In the genomic region with DNA sequence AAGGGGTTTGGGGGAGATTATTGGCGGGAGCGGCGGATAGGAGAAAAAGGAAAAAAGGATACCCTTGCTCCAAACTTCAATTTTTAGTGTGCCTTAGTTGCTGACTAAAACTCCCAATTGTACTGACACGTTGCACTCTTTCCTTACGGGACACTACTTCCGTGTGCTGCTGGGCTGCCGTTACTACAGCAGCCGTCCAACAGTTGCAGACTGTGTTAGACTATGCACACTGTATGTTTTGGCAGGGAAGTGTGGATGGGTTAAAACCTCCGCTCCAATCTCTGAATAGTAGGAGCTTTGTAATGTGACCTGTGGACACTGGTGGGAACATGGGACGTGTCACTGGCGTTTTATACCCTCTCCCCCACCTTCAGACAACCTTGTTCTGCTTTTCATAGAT, we compare ENCODE assay signal across 8 mouse cellular contexts. TPM values are rescaled to one million over a fixed set of nuclear protein-coding genes. Genes with fewer than 3 reads are reported as not detected.
DNase-seq lines count a peak whose midpoint lies in the region; ATAC-seq and TF ChIP-seq lines count a peak whose summit lies in the region.

No protein-coding gene starts in this region.

- H3K27ac ChIP-seq in lung, embryonic 14.5 days (ENCODE audit: low read depth): peak overlapping the region; percentile 98
- H3K27ac ChIP-seq in embryonic facial prominence, embryonic 14.5 days (replicated peaks; ENCODE audit: low read depth, low read length): peak overlapping the region; percentile 94
- H3K27ac ChIP-seq in hindbrain, embryonic 15.5 days (replicated peaks): 0 out of 2 replicates have a peak overlapping the region, but pooled peaks have one; percentile 99
- H3K27ac ChIP-seq in lung, embryonic 15.5 days: peak overlapping the region; percentile 96

- H3K9ac ChIP-seq in lung, embryonic 14.5 days: peak overlapping the region; percentile 100
- peak overlapping the region; percentile 95 for H3K9ac ChIP-seq in embryonic facial prominence, embryonic 14.5 days (ENCODE audit: low read depth, low read length)
- peak overlapping the region; percentile 92 for H3K9ac ChIP-seq in hindbrain, embryonic 15.5 days
- H3K9ac ChIP-seq in lung, embryonic 15.5 days: peak overlapping the region; percentile 99

- ATAC-seq in lung, embryonic 14.5 days (ENCODE audit: insufficient read depth): 0 out of 2 replicates have a peak, but pooled peaks have one; percentile 18
- 0 out of 2 replicates have a peak, but pooled peaks have one; percentile 14 for ATAC-seq in embryonic facial prominence, embryonic 14.5 days (ENCODE audit: low read depth)
- no peak for ATAC-seq in hindbrain, embryonic 15.5 days (ENCODE audit: low FRiP score, low read depth)
- ATAC-seq in lung, embryonic 15.5 days (ENCODE audit: borderline replicate concordance, extremely low read depth, low FRiP score, low TSS enrichment): no peak

- no peaks in the 10 kb centered on the region for H3K9me3 ChIP-seq in lung, embryonic 14.5 days (ENCODE audit: low read depth, low read length)
- H3K9me3 ChIP-seq in embryonic facial prominence, embryonic 14.5 days (ENCODE audit: control insufficient read depth, low read length): peaks cover 4% of the 10 kb centered on the region; the same call in 1 of the 2 replicates
- no peaks in the 10 kb centered on the region for H3K9me3 ChIP-seq in hindbrain, embryonic 15.5 days
- H3K9me3 ChIP-seq in lung, embryonic 15.5 days: no peaks in the 10 kb centered on the region

- H3K4me2 ChIP-seq in lung, embryonic 14.5 days: peak overlapping the region; percentile 91
- H3K4me2 ChIP-seq in embryonic facial prominence, embryonic 14.5 days (ENCODE audit: low read depth, low read length): peak overlapping the region; percentile 96
- H3K4me2 ChIP-seq in hindbrain, embryonic 15.5 days: peak overlapping the region; percentile 85
- H3K4me2 ChIP-seq in lung, embryonic 15.5 days: peak overlapping the region; percentile 96

- H3K27me3 ChIP-seq in lung, embryonic 14.5 days (ENCODE audit: insufficient read depth, low read length): no peaks in the 10 kb centered on the region
- H3K27me3 ChIP-seq in embryonic facial prominence, embryonic 14.5 days (replicated peaks; ENCODE audit: control insufficient read depth, insufficient read depth, low read length): no peaks in the 10 kb centered on the region
- H3K27me3 ChIP-seq in hindbrain, embryonic 15.5 days: no peaks in the 10 kb centered on the region
- no peaks in the 10 kb centered on the region for H3K27me3 ChIP-seq in lung, embryonic 15.5 days
- no peaks in the 10 kb centered on the region for H3K27me3 ChIP-seq in splenic B cell, adult 2 months (ENCODE audit: control insufficient read depth, insufficient read depth, low read length, poor library complexity, severe bottlenecking)

- no peak for TF ChIP-seq CTCF in lung, embryonic 14.5 days (IDR thresholded peaks at IDR 0.05; ENCODE audit: low read depth)

- peak overlapping the region; percentile 92 for H3K4me3 ChIP-seq in lung, embryonic 14.5 days (ENCODE audit: low read depth, low read length)
- peak overlapping the region; percentile 82 for H3K4me3 ChIP-seq in embryonic facial prominence, embryonic 14.5 days (ENCODE audit: low read depth, low read length)
- peak overlapping the region; percentile 84 for H3K4me3 ChIP-seq in hindbrain, embryonic 15.5 days
- peak overlapping the region; percentile 95 for H3K4me3 ChIP-seq in lung, embryonic 15.5 days

- H3K36me3 ChIP-seq in lung, embryonic 14.5 days (ENCODE audit: insufficient read depth): peaks cover 10% of the 10 kb centered on the region; the same call in 1 of the 2 replicates
- H3K36me3 ChIP-seq in embryonic facial prominence, embryonic 14.5 days (ENCODE audit: control insufficient read depth, insufficient read depth, low read length): peaks cover 11% of the 10 kb centered on the region
- peaks cover 5% of the 10 kb centered on the region for H3K36me3 ChIP-seq in hindbrain, embryonic 15.5 days
- H3K36me3 ChIP-seq in lung, embryonic 15.5 days: peaks cover 9% of the 10 kb centered on the region; the same call in 1 of the 2 replicates
- H3K36me3 ChIP-seq in splenic B cell, adult 2 months (ENCODE audit: control insufficient read depth, insufficient read depth, low read length, poor library complexity, severe bottlenecking): no peaks in the 10 kb centered on the region

- no peaks in the 10 kb centered on the region; the same call in 1 of the 2 replicates for H3K4me1 ChIP-seq in lung, embryonic 14.5 days (ENCODE audit: insufficient read depth)
- peaks cover 9% of the 10 kb centered on the region for H3K4me1 ChIP-seq in embryonic facial prominence, embryonic 14.5 days (ENCODE audit: control insufficient read depth, insufficient read depth, low read length)
- peaks cover 22% of the 10 kb centered on the region for H3K4me1 ChIP-seq in hindbrain, embryonic 15.5 days (replicated peaks)
- H3K4me1 ChIP-seq in lung, embryonic 15.5 days: peaks cover 14% of the 10 kb centered on the region

- DNase-seq in lung, embryonic 14.5 days: peak; percentile 69
- DNase-seq in lung, postnatal 25 days (ENCODE audit: low spot score): no peak
- DNase-seq in embryonic facial prominence, embryonic 14.5 days (ENCODE audit: low spot score): peak; percentile 74
- DNase-seq in splenic B cell, adult 2 months (ENCODE audit: low read depth, low spot score): peak; percentile 27
- no peak for DNase-seq in frontal cortex, postnatal 10 days (ENCODE audit: low spot score in 2 of 2)
- no peak for DNase-seq in cerebellum, adult 9-10 months

- under 1% methylated on average over 11 of the region's 11 CpGs for WGBS in lung, embryonic 14.5 days
- 3% methylated on average over 11 of the region's 11 CpGs for WGBS in embryonic facial prominence, embryonic 14.5 days
- under 1% methylated on average over 11 of the region's 11 CpGs for WGBS in hindbrain, embryonic 15.5 days
- under 1% methylated on average over 11 of the region's 11 CpGs for WGBS in lung, embryonic 15.5 days

RNA-seq across cellular contexts. Expression of gene Slc10a7, which starts 0.9 kb away (rescaled TPM):
- polyA plus RNA-seq in lung, embryonic 14.5 days (2014; fragmentation: Nextera tagmentation; extraction: Ambion mirVana): 11.4 and 12.1 TPM in 2 replicates
- polyA plus RNA-seq in embryonic facial prominence, embryonic 14.5 days (2014; fragmentation: Nextera tagmentation; extraction: Ambion mirVana): 13.6 and 14.4 TPM in 2 replicates
- polyA plus RNA-seq in hindbrain, embryonic 15.5 days (2015; fragmentation: Nextera tagmentation; extraction: Ambion mirVana): 11.3 and 11.9 TPM in 2 replicates
- 16.2 and 19.9 TPM in 2 replicates for polyA plus RNA-seq in lung, embryonic 15.5 days (2015; fragmentation: Nextera tagmentation; extraction: Ambion mirVana)

RNA-seq across cellular contexts. Expression of gene Rbmxl1, which starts 1.4 kb away (rescaled TPM):
- 290 and 302 TPM in 2 replicates for polyA plus RNA-seq in lung, embryonic 14.5 days (2014; fragmentation: Nextera tagmentation; extraction: Ambion mirVana)
- 177 and 210 TPM in 2 replicates for polyA plus RNA-seq in embryonic facial prominence, embryonic 14.5 days (2014; fragmentation: Nextera tagmentation; extraction: Ambion mirVana)
- polyA plus RNA-seq in hindbrain, embryonic 15.5 days (2015; fragmentation: Nextera tagmentation; extraction: Ambion mirVana): 188 and 199 TPM in 2 replicates
- 254 and 256 TPM in 2 replicates for polyA plus RNA-seq in lung, embryonic 15.5 days (2015; fragmentation: Nextera tagmentation; extraction: Ambion mirVana)

Comparison
In these comparisons a context has a peak if more than half of its experiments do, and no peak if none do; other contexts are left out.
1. ATAC-seq: peak in lung, embryonic 14.5 days (single experiment) and embryonic facial prominence, embryonic 14.5 days (single experiment); none in hindbrain, embryonic 15.5 days (single experiment) and lung, embryonic 15.5 days (single experiment).
2. DNase-seq: peak in lung, embryonic 14.5 days (single experiment), embryonic facial prominence, embryonic 14.5 days (single experiment) and splenic B cell, adult 2 months (single experiment); none in lung, postnatal 25 days (single experiment), frontal cortex, postnatal 10 days (0 of 2) and cerebellum, adult 9-10 months (single experiment).
3. Peak in every context shown above with its lines, with median percentiles within 50 percentile points of each other: H3K27ac ChIP-seq, H3K4me2 ChIP-seq, H3K4me3 ChIP-seq and H3K9ac ChIP-seq.